ENCODE assay signal across 25 mouse cellular contexts in genomic region chr2:136955726-136956571, GRCm38 (mm10).
DNase-seq lines count a peak whose midpoint lies in the region; ATAC-seq and TF ChIP-seq lines count a peak whose summit lies in the region.
"Had no signal": no experiment of that assay in that cellular context is flagged by ENCODE, and none has a peak within 500 bp of the region (broad histone marks: within the 10 kb centered on the region; RNA-seq: fewer than 3 reads in every experiment).

No protein-coding gene starts in this region.

- no peak overlapping the region for H3K9ac ChIP-seq in embryonic facial prominence, embryonic 12.5 days
- H3K9ac ChIP-seq: forebrain, embryonic 13.5 days; hindbrain, embryonic 15.5 days; intestine, embryonic 15.5 days; kidney, embryonic 15.5 days; liver, embryonic 12.5 days; midbrain, embryonic 15.5 days had no signal

- peak overlapping the region; percentile 28 for H3K27ac ChIP-seq in gastrocnemius, adult 2 months
- H3K27ac ChIP-seq in embryonic facial prominence, embryonic 12.5 days = 0 out of 2 replicates have a peak overlapping the region, but pooled peaks have one; percentile 31
- no peak overlapping the region for H3K27ac ChIP-seq in kidney, adult 2 months (ENCODE audit: insufficient read depth, low read depth, low read length)
- H3K27ac ChIP-seq: forebrain, embryonic 13.5 days; hindbrain, embryonic 10.5 days; hindbrain, embryonic 15.5 days; intestine, embryonic 15.5 days; kidney, embryonic 15.5 days; liver, embryonic 12.5 days; midbrain, embryonic 10.5 days; midbrain, embryonic 15.5 days had no signal

- no peak for TF ChIP-seq CTCF in gastrocnemius, adult 2 months (IDR thresholded peaks at IDR 0.05)
- TF ChIP-seq CTCF in kidney, adult 2 months (conservative IDR thresholded peaks at IDR 0.05; ENCODE audit: insufficient read depth, insufficient read length, low read depth, low read length) = no peak

- ATAC-seq in embryonic facial prominence, embryonic 12.5 days (ENCODE audit: insufficient number of reproducible peaks, insufficient read depth, low FRiP score, low TSS enrichment) = 0 out of 2 replicates have a peak, but pooled peaks have one; percentile 22
- ATAC-seq: forebrain, embryonic 13.5 days; intestine, embryonic 15.5 days; liver, embryonic 12.5 days; midbrain, embryonic 15.5 days had no signal

- H3K4me3 ChIP-seq in gastrocnemius, adult 2 months = no peak overlapping the region
- no peak overlapping the region for H3K4me3 ChIP-seq in embryonic facial prominence, embryonic 12.5 days
- H3K4me3 ChIP-seq in kidney, adult 2 months (ENCODE audit: insufficient read depth, low read depth, low read length) = no peak overlapping the region
- H3K4me3 ChIP-seq: forebrain, embryonic 13.5 days; hindbrain, embryonic 10.5 days; hindbrain, embryonic 15.5 days; intestine, embryonic 15.5 days; kidney, embryonic 15.5 days; liver, embryonic 12.5 days; midbrain, embryonic 10.5 days; midbrain, embryonic 15.5 days had no signal

- WGBS in embryonic facial prominence, embryonic 12.5 days = 45% methylated on average over 9 of the region's 9 CpGs
- 79% methylated on average over 9 of the region's 9 CpGs for WGBS in kidney, adult 2 months

- no peak for TF ChIP-seq POLR2A in kidney, adult 2 months (IDR thresholded peaks at IDR 0.05; ENCODE audit: low read depth, low read length)

- no peaks in the 10 kb centered on the region for H3K9me3 ChIP-seq in embryonic facial prominence, embryonic 12.5 days
- H3K9me3 ChIP-seq: forebrain, embryonic 13.5 days; hindbrain, embryonic 10.5 days; hindbrain, embryonic 15.5 days; intestine, embryonic 15.5 days; kidney, embryonic 15.5 days; liver, embryonic 12.5 days; midbrain, embryonic 10.5 days; midbrain, embryonic 15.5 days had no signal

- DNase-seq in gastrocnemius, adult 2 months = no peak
- no peak for DNase-seq in gastrocnemius, postnatal 25 days
- DNase-seq in 3T3-L1 (ENCODE audit: low read depth, low spot score) = peak; percentile 31
- DNase-seq in hindlimb bud, embryonic 11.5 days (ENCODE audit: extremely low spot score, low read depth, low spot score) = peak; percentile 22
- DNase-seq in right cerebral cortex, adult 2 months (ENCODE audit: low spot score in 2 of 2) = no peak
- no peak for DNase-seq in kidney, adult 2 months
- no peak for DNase-seq in kidney, adult 9 months
- DNase-seq: adrenal gland, postnatal 25 days; cerebellum, adult 11-12 months; cerebellum, adult 9-11 months; heart, postnatal 14 days; kidney, postnatal 25 days; lung, adult 18-20 months; lung, postnatal 10 days; spleen, adult 18-20 months; thymus, postnatal 36 days had no signal

- H3K4me1 ChIP-seq in embryonic facial prominence, embryonic 12.5 days = peaks cover 13% of the 10 kb centered on the region; the same call in 1 of the 2 replicates
- H3K4me1 ChIP-seq in kidney, adult 2 months (ENCODE audit: control insufficient read depth, insufficient read depth, low read length) = peaks cover 4% of the 10 kb centered on the region; the same call in 1 of the 2 replicates
- H3K4me1 ChIP-seq: forebrain, embryonic 13.5 days; hindbrain, embryonic 10.5 days; hindbrain, embryonic 15.5 days; intestine, embryonic 15.5 days; midbrain, embryonic 15.5 days had no signal

- no peaks in the 10 kb centered on the region for H3K36me3 ChIP-seq in embryonic facial prominence, embryonic 12.5 days
- no peaks in the 10 kb centered on the region for H3K36me3 ChIP-seq in kidney, adult 2 months (ENCODE audit: control insufficient read depth, insufficient read depth, low read length)
- H3K36me3 ChIP-seq: hindbrain, embryonic 10.5 days; hindbrain, embryonic 15.5 days; intestine, embryonic 15.5 days; kidney, embryonic 15.5 days; liver, embryonic 12.5 days; midbrain, embryonic 10.5 days; midbrain, embryonic 15.5 days had no signal

- no peak overlapping the region for H3K4me2 ChIP-seq in embryonic facial prominence, embryonic 12.5 days (replicated peaks)
- H3K4me2 ChIP-seq: forebrain, embryonic 13.5 days; hindbrain, embryonic 15.5 days; intestine, embryonic 15.5 days; kidney, embryonic 15.5 days; liver, embryonic 12.5 days; midbrain, embryonic 15.5 days had no signal

- intact Hi-C loops in gastrocnemius, adult 2 months (cut with DNase I) = no loop called here

- H3K27me3 ChIP-seq in embryonic facial prominence, embryonic 12.5 days = no peaks in the 10 kb centered on the region
- H3K27me3 ChIP-seq in kidney, adult 2 months (replicated peaks; ENCODE audit: control insufficient read depth, insufficient read depth, low read length) = no peaks in the 10 kb centered on the region
- H3K27me3 ChIP-seq: forebrain, embryonic 13.5 days; hindbrain, embryonic 15.5 days; intestine, embryonic 15.5 days; kidney, embryonic 15.5 days; liver, embryonic 12.5 days; midbrain, embryonic 15.5 days had no signal

Comparison
In these comparisons a context has a peak if more than half of its experiments do, and no peak if none do; other contexts are left out.
1. DNase-seq: peak in 3T3-L1 (single experiment) and hindlimb bud, embryonic 11.5 days (single experiment); none in gastrocnemius, adult 2 months (single experiment), gastrocnemius, postnatal 25 days (single experiment), right cerebral cortex, adult 2 months (0 of 2), kidney, adult 2 months (single experiment) and kidney, adult 9 months (single experiment).